Mouse (Mus musculus) forebrain, embryonic 12.5 days (tissue): ENCODE data around the gene Mcur1. TPM values are rescaled to one million over a fixed set of nuclear protein-coding genes. Genes with fewer than 3 reads are reported as not detected.

ENCODE experiments used
- ATAC-seq: fragments of 200-750 bp; cut with Nextera tagmentation; 2 replicates; pipeline ENCODE4 v1.8.0; 2017; ENCODE audit warnings: moderate TSS enrichment; ENCODE audit not compliant: low FRiP score
- H3K27ac ChIP-seq: fragments of 300-500 bp; sonication (generic); 2 replicates; pipeline ENCODE4 v1.5.1; 2016; ENCODE audit warnings: mild to moderate bottlenecking
- H3K27me3 ChIP-seq: fragments of 300-500 bp; sonication (generic); 2 replicates; pipeline ENCODE4 v1.6.1; 2016; ENCODE audit warnings: mild to moderate bottlenecking
- H3K36me3 ChIP-seq: fragments of 300-500 bp; sonication (generic); replicated peaks from 2 replicates; pipeline ENCODE4 v1.6.1; 2016; ENCODE audit warnings: mild to moderate bottlenecking
- H3K4me1 ChIP-seq: fragments of 300-500 bp; sonication (generic); 2 replicates; pipeline ENCODE4 v1.6.1; 2016
- H3K4me2 ChIP-seq: fragments of 300-500 bp; sonication (generic); 2 replicates; pipeline ENCODE4 v1.6.1; 2016; ENCODE audit warnings: mild to moderate bottlenecking, moderate library complexity
- H3K4me3 ChIP-seq: fragments of 300-500 bp; sonication (generic); replicated peaks from 2 replicates; pipeline ENCODE4 v1.5.1; 2016; ENCODE audit warnings: mild to moderate bottlenecking
- H3K9ac ChIP-seq: fragments of 300-500 bp; sonication (generic); 2 replicates; pipeline ENCODE4 v1.6.1; 2016; ENCODE audit warnings: mild to moderate bottlenecking
- H3K9me3 ChIP-seq: fragments of 300-500 bp; sonication (generic); 2 replicates; pipeline ENCODE4 v1.6.1; 2016
- WGBS: fragments of 180-500 bp; shearing (Covaris S2); methylation state at CpG from one replicate; pipeline ENCODE4 v1.1.7; 2016; 5-methylcytosine and 5-hydroxymethylcytosine counted together
- polyA plus RNA-seq: library from polyadenylated mRNA; unstranded; fragments of >200 nt; fragmentation: Nextera tagmentation; extraction: Ambion mirVana; gene quantifications from 2 replicates; pipeline ENCODE4 v1.2.1, GENCODE M21; 2016

Mcur1 gene
- polyA plus RNA-seq, 1 experiment from 2014 or later, result 11.8 TPM

DNA sequence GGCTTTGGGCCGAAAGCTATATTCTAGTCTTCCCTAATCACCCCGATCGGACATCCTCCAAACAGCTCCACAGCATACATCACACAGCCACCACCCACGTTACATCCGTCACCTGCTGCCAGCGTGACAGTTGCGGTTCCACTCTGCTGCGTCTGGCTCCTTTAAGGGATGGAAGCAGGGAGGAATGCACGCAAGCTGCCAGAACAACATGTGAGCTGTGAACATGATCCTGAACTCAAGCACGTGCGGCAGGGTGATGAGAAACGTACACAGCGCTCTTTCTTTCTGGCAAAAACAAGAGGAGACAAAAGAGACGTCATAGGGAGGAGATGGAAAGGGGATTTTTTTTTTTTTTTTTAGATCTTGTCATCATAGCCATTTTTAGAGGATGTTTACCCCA lies 61.1 kb downstream of the Mcur1 start:
- ATAC-seq, result no peak

DNA sequence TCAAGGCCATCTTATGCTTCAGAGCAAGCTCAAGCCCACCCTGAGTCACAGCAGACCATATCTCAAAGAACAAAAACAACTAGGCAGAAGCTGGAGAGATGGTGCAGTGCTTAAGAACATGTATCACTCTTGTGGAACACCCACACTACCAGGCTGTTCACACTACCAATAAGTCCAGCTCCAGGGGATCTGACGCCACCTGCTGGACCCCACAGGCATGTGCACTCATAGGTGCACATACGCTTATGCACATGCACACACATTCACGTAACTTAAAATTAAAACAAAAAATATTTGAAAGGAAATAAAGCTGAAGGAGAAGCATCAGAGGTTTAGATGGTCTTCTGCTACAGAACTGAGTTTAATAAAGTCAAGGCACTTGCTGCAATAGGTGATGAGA lies 62.2 kb downstream of the Mcur1 start:
- Histone ChIP-seq H3K27me3 (no peaks in the 10 kb centered on the region; the same call in 1 of the 2 replicates), H3K9ac (no peak overlapping the region), H3K36me3 (no peaks in the 10 kb centered on the region), H3K4me3 (no peak overlapping the region), H3K4me1 (peaks cover 11% of the 10 kb centered on the region), H3K4me2 (no peak overlapping the region), H3K27ac (no peak overlapping the region), H3K9me3 (peaks cover 3% of the 10 kb centered on the region; the same call in 1 of the 2 replicates)
- 94% methylated on average over 3 of the region's 3 CpGs for WGBS
- no peak for ATAC-seq

More for the DNA sequence above, 61.1 kb downstream of the Mcur1 start:
- Histone ChIP-seq H3K4me1 (peaks cover 13% of the 10 kb centered on the region), H3K4me3 (no peak overlapping the region), H3K27me3 (no peaks in the 10 kb centered on the region; the same call in 1 of the 2 replicates), H3K9ac (no peak overlapping the region), H3K36me3 (no peaks in the 10 kb centered on the region), H3K27ac (no peak overlapping the region), H3K4me2 (no peak overlapping the region), H3K9me3 (peaks cover 3% of the 10 kb centered on the region; the same call in 1 of the 2 replicates)
- WGBS, result 77% methylated on average over 14 of the region's 14 CpGs

DNA sequence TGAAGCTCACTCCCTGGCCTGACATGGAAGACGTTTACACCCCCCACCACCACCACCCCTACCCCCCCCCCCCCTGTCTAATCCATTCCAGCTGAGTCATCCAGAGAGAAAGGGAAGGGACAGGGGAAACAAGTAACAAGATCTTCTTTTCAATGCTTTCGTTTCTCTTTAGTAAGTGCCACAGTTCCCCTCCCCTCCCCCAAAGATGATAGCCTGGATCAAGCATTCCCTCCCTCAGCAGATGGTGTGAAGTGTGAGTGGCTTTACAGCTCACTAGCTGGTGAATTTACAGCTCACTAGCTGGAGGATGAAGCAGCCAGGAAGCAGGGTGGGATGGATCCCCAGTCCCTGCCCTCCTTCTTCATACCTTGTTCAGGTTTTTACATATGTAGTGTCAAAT lies 63.3 kb downstream of the Mcur1 start:
- WGBS, result 12% methylated on average over 2 of the region's 2 CpGs
- H3K4me3 ChIP-seq, result no peak overlapping the region
- H3K9me3 ChIP-seq, result peaks cover 3% of the 10 kb centered on the region; the same call in 1 of the 2 replicates
- H3K9ac ChIP-seq, result no peak overlapping the region
- H3K36me3 ChIP-seq, result no peaks in the 10 kb centered on the region
- no peak overlapping the region for H3K27ac ChIP-seq
- peaks cover 12% of the 10 kb centered on the region for H3K4me1 ChIP-seq
- H3K27me3 ChIP-seq, result no peaks in the 10 kb centered on the region; the same call in 1 of the 2 replicates
- ATAC-seq, result no peak
- H3K4me2 ChIP-seq, result no peak overlapping the region

DNA sequence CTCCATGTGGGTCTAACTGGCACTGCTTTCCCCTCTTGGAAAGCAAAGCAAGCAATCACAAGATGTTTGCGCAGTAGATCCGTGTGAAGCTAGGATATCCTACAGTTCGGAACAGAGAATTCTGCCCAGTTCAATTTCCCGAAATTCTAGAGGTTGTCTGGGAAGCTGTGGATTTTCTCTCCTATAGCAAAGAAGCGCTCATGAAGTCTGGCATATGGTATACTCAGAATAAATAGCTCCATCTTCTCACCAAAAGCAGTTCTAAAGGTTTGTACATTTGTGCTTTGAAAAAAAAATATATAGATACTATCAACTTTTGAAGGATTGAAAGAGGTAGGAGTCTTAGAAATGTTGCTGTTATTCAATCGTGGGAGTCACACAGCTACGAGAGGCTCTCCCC lies 64.3 kb downstream of the Mcur1 start:
- no peak overlapping the region for H3K27ac ChIP-seq

DNA sequence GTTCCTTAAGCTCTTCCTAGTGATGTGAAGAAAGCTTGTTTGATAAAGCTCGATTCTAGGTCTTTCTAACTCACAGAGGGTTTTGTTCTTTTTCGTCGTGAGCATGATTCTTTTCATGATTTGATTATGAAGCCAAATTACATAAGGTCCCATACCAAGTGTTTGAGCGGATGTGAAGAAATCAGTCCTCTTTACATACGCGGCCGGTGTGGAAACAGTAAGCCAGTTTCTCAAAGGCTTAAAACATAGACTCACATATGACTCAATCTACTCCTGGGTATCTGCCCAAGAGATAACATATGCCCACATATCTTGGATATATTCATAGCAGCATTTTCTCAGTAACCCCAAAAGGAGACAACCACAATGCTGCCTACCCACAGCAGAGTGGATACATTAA lies 66.3 kb downstream of the Mcur1 start:
- Histone ChIP-seq H3K27me3 (no peaks in the 10 kb centered on the region), H3K4me3 (no peak overlapping the region), H3K4me1 (peaks cover 12% of the 10 kb centered on the region), H3K9ac (no peak overlapping the region), H3K9me3 (peaks cover 3% of the 10 kb centered on the region; the same call in 1 of the 2 replicates), H3K27ac (no peak overlapping the region), H3K36me3 (no peaks in the 10 kb centered on the region), H3K4me2 (no peak overlapping the region)
- no peak for ATAC-seq
- WGBS, result 94% methylated on average over 7 of the region's 7 CpGs

More for the DNA sequence above, 64.3 kb downstream of the Mcur1 start:
- Histone ChIP-seq H3K4me1 (peaks cover 12% of the 10 kb centered on the region), H3K4me2 (no peak overlapping the region), H3K9ac (no peak overlapping the region), H3K4me3 (no peak overlapping the region), H3K36me3 (no peaks in the 10 kb centered on the region), H3K27me3 (no peaks in the 10 kb centered on the region; the same call in 1 of the 2 replicates), H3K9me3 (peaks cover 3% of the 10 kb centered on the region; the same call in 1 of the 2 replicates)
- no peak for ATAC-seq
- 88% methylated on average over 7 of the region's 7 CpGs for WGBS

DNA sequence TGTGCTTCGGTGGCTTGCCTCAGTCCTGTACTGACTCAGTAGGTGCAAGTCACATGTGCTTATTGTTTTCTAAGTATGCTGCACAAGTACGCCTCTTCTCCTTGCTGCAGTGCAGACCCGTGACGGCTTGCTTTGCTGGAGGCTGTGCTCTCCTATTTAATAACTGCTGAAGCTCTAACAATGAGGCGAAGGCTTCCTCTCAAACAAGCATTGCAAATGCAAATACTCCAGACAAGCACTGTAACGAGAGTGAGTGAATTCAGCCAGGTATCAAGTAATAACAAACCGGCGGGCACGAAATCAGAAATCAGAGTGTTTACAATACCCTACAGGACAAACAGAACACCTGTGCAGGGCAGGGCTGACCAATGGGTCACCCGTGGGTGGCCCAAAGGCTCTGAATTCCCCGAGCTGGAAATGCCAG lies 66.9 kb downstream of the Mcur1 start:
- no peaks in the 10 kb centered on the region for H3K36me3 ChIP-seq
- H3K4me1 ChIP-seq, result peaks cover 12% of the 10 kb centered on the region
- H3K4me2 ChIP-seq, result no peak overlapping the region
- no peak overlapping the region for H3K27ac ChIP-seq
- no peak for ATAC-seq
- no peak overlapping the region for H3K9ac ChIP-seq
- H3K4me3 ChIP-seq, result no peak overlapping the region
- peaks cover 3% of the 10 kb centered on the region; the same call in 1 of the 2 replicates for H3K9me3 ChIP-seq
- no peaks in the 10 kb centered on the region for H3K27me3 ChIP-seq
- WGBS, result 58% methylated on average over 11 of the region's 11 CpGs

Other genes starting within 250 kb of the Mcur1 start
- 43.2 and 44.1 TPM in 2 replicates for gene Sirt5, start 194.7 kb downstream of the Mcur1 start, polyA plus RNA-seq
- 238 and 243 TPM in 2 replicates for gene Nol7, start 161.8 kb downstream of the Mcur1 start, polyA plus RNA-seq
- 13.4 and 15.6 TPM in 2 replicates for gene Ranbp9, start 78.9 kb downstream of the Mcur1 start, polyA plus RNA-seq
- 17.0 and 18.7 TPM in 2 replicates for gene Rnf182, start 55.5 kb upstream of the Mcur1 start, polyA plus RNA-seq
- 3.7 and 3.9 TPM in 2 replicates for gene Cd83, start 224.6 kb upstream of the Mcur1 start, polyA plus RNA-seq